Mouse (Mus musculus): ENCODE results near the gene Rab1b. TPM values are rescaled to one million over a fixed set of nuclear protein-coding genes. Genes with fewer than 3 reads are reported as not detected.

Gene Rab1b
- polyA plus RNA-seq, 1 experiment, result 16.9 TPM

DNA sequence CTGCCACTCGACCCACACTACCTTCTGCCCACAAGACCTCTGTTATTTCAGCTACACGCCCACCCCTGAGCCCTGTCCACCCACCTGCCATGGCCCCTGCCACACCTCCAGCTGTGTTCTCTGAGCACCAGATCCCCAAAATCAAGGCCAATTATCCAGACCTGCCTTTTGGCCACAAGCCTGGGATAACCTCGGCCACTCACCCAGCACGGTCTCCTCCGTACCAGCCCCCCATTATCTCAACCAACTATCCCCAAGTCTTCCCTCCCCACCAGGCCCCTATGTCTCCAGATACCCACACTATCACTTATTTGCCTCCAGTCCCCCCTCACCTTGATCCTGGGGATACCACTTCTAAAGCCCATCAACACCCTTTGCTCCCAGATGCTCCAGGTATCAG is 37.4 kb downstream of the Rab1b start:
- no peak overlapping the region for H3K4me3 ChIP-seq (replicated peaks)
- peaks cover 52% of the 10 kb centered on the region for H3K27me3 ChIP-seq (ENCODE audit: control insufficient read depth)
- peaks cover 77% of the 10 kb centered on the region for H3K4me1 ChIP-seq (ENCODE audit: control insufficient read depth)
- no peak for TF ChIP-seq TAL1 (IDR thresholded peaks at IDR 0.05; ENCODE audit: low read length)
- TF ChIP-seq GATA1 (IDR thresholded peaks at IDR 0.05; ENCODE audit: low read length), result no peak
- no peaks in the 10 kb centered on the region for H3K36me3 ChIP-seq (ENCODE audit: control insufficient read depth)
- no peaks in the 10 kb centered on the region for H3K9me3 ChIP-seq (ENCODE audit: control insufficient read depth, low read length)

DNA sequence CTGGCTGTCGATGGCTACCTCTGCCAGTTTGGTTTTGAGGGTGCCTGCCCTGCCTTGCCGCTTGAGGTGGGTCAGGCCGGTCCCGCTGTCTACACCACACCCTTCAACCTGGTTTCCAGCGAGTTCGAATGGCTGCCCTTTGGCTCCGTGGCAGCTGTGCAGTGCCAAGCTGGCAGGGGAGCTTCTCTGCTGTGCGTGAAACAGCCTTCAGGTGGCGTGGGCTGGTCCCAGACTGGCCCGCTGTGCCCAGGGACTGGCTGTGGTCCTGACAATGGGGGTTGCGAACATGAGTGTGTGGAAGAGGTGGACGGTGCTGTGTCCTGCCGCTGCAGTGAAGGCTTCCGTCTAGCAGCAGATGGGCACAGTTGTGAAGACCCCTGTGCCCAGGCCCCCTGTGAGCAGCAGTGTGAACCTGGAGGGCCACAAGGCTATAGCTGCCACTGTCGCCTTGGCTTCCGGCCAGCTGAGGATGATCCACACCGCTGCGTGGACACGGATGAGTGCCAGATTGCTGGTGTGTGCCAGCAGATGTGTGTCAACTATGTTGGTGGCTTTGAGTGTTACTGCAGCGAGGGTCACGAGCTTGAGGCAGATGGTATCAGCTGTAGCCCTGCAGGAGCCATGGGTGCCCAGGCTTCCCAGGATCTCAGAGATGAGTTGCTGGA is 38.2 kb downstream of the Rab1b start:
- H3K4me1 ChIP-seq (ENCODE audit: control insufficient read depth), result peaks cover 77% of the 10 kb centered on the region
- TF ChIP-seq TAL1 (IDR thresholded peaks at IDR 0.05; ENCODE audit: low read length), result no peak
- TF ChIP-seq GATA1 (IDR thresholded peaks at IDR 0.05; ENCODE audit: low read length), result no peak
- no peaks in the 10 kb centered on the region for H3K9me3 ChIP-seq (ENCODE audit: control insufficient read depth, low read length)
- no peaks in the 10 kb centered on the region for H3K36me3 ChIP-seq (ENCODE audit: control insufficient read depth)
- peak overlapping the region; percentile 60 for H3K4me3 ChIP-seq (replicated peaks)
- H3K27me3 ChIP-seq (ENCODE audit: control insufficient read depth), result peaks cover 44% of the 10 kb centered on the region

GRCm38 (mm10) chr19:5067867-5068569 is 38.9 kb downstream of the Rab1b start, which contains the start of gene Cd248:
Cd248 (plus strand) TSS chr19:5068078.
- TF ChIP-seq GATA1 (IDR thresholded peaks at IDR 0.05; ENCODE audit: low read length) (no peak), TAL1 (IDR thresholded peaks at IDR 0.05; ENCODE audit: low read length) (no peak)
- Histone ChIP-seq H3K4me1 (ENCODE audit: control insufficient read depth) (peaks cover 72% of the 10 kb centered on the region), H3K36me3 (ENCODE audit: control insufficient read depth) (no peaks in the 10 kb centered on the region), H3K9me3 (ENCODE audit: control insufficient read depth, low read length) (no peaks in the 10 kb centered on the region), H3K27me3 (ENCODE audit: control insufficient read depth) (peaks cover 41% of the 10 kb centered on the region), H3K4me3 (replicated peaks) (peak within 1 kb of the TSS; percentile 60)

GRCm38 (mm10) chr19:5067040-5067799 is 39.7 kb downstream of the Rab1b start:
- H3K27me3 ChIP-seq (ENCODE audit: control insufficient read depth), result peaks cover 41% of the 10 kb centered on the region

DNA sequence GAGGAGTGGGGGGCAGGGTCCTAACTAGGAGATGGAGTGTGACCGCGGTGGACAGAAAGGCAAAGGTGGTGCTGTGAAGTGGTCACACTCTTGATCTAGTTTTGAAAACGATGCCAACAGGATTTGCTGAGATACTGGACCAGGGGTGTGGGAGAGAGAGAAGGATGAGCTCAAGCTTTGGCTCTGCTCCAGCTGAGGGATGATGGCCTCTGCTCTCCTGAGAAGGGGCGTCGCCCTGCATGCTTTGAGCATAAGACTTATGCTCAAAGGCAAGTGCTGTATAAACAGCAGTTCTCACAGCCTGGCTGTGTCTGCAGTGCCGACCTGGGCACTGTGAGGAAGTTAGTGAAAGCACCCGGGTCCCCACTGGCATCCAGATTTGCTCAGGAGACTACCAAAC is 41.8 kb downstream of the Rab1b start:
- no peak for TF ChIP-seq GATA1 (IDR thresholded peaks at IDR 0.05; ENCODE audit: low read length)
- Histone ChIP-seq H3K36me3 (ENCODE audit: control insufficient read depth) (no peaks in the 10 kb centered on the region), H3K4me1 (ENCODE audit: control insufficient read depth) (peaks cover 60% of the 10 kb centered on the region), H3K4me3 (replicated peaks) (no peak overlapping the region), H3K9me3 (ENCODE audit: control insufficient read depth, low read length) (no peaks in the 10 kb centered on the region), H3K27me3 (ENCODE audit: control insufficient read depth) (peaks cover 31% of the 10 kb centered on the region)

More at GRCm38 (mm10) chr19:5067040-5067799, 39.7 kb downstream of the Rab1b start:
- peaks cover 67% of the 10 kb centered on the region for H3K4me1 ChIP-seq (ENCODE audit: control insufficient read depth)
- peak overlapping the region; percentile 60 for H3K4me3 ChIP-seq (replicated peaks)
- peak; percentile 28; the same call in 1 of the 3 replicates for TF ChIP-seq TAL1 (IDR thresholded peaks at IDR 0.05; ENCODE audit: low read length)
- TF ChIP-seq GATA1 (IDR thresholded peaks at IDR 0.05; ENCODE audit: low read length), result no peak
- H3K9me3 ChIP-seq (ENCODE audit: control insufficient read depth, low read length), result no peaks in the 10 kb centered on the region
- no peaks in the 10 kb centered on the region for H3K36me3 ChIP-seq (ENCODE audit: control insufficient read depth)

GRCm38 (mm10) chr19:5062446-5062845 is 44.4 kb downstream of the Rab1b start:
- Histone ChIP-seq H3K36me3 (ENCODE audit: control insufficient read depth) (no peaks in the 10 kb centered on the region), H3K4me1 (ENCODE audit: control insufficient read depth) (peaks cover 59% of the 10 kb centered on the region), H3K9me3 (ENCODE audit: control insufficient read depth, low read length) (no peaks in the 10 kb centered on the region), H3K27me3 (ENCODE audit: control insufficient read depth) (peaks cover 6% of the 10 kb centered on the region), H3K4me3 (replicated peaks) (no peak overlapping the region)
- TF ChIP-seq GATA1 (IDR thresholded peaks at IDR 0.05; ENCODE audit: low read length), result no peak
- no peak for TF ChIP-seq TAL1 (IDR thresholded peaks at IDR 0.05; ENCODE audit: low read length)

DNA sequence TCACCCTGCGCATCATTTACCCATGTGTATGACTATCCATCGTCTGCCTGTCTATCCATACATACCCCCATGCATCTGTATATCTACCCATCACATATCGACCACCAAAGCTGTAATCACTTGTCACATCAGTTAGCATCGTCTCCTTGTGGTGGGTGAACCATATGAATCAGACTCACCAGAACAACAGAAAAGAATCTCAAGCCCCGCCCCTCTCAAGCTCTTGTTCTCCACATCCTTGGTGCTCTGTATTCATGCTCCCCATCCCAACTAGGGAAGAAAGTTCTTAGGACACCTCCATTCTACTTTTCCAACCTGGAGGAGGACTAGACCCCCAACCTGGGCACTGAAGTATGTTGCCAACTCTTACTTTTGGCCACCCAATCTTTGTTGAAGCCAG is 44.8 kb downstream of the Rab1b start:
- peaks cover 56% of the 10 kb centered on the region for H3K4me1 ChIP-seq (ENCODE audit: control insufficient read depth)
- H3K27me3 ChIP-seq (ENCODE audit: control insufficient read depth), result peaks cover 2% of the 10 kb centered on the region; the same call in 1 of the 2 replicates
- no peak overlapping the region for H3K4me3 ChIP-seq (replicated peaks)
- H3K9me3 ChIP-seq (ENCODE audit: control insufficient read depth, low read length), result no peaks in the 10 kb centered on the region
- TF ChIP-seq GATA1 (IDR thresholded peaks at IDR 0.05; ENCODE audit: low read length) (no peak), TAL1 (IDR thresholded peaks at IDR 0.05; ENCODE audit: low read length) (no peak)
- no peaks in the 10 kb centered on the region for H3K36me3 ChIP-seq (ENCODE audit: control insufficient read depth)

- no peak overlapping the region for H3K4me3 ChIP-seq (replicated peaks)
- peaks cover 58% of the 10 kb centered on the region for H3K4me1 ChIP-seq (ENCODE audit: control insufficient read depth)
- TF ChIP-seq GATA1 (IDR thresholded peaks at IDR 0.05; ENCODE audit: low read length) (no peak), TAL1 (IDR thresholded peaks at IDR 0.05; ENCODE audit: low read length) (no peak)
- H3K9me3 ChIP-seq (ENCODE audit: control insufficient read depth, low read length), result no peaks in the 10 kb centered on the region
- no peaks in the 10 kb centered on the region for H3K36me3 ChIP-seq (ENCODE audit: control insufficient read depth)
- H3K27me3 ChIP-seq (ENCODE audit: control insufficient read depth), result no peaks in the 10 kb centered on the region; the same call in 1 of the 2 replicates
Observed at GRCm38 (mm10) chr19:5060365-5061330, 46.2 kb downstream of the Rab1b start.

Data from erythroblast, embryonic 14.5 days (primary cell).